In genomic region chr5:142327261-142327660, GRCm38 (mm10) we compare ENCODE assay signal across 8 mouse cellular contexts.
DNase-seq lines count a peak whose midpoint lies in the region; ATAC-seq and TF ChIP-seq lines count a peak whose summit lies in the region.

No protein-coding gene starts in this region.

- no peak overlapping the region for H3ac ChIP-seq in C2C12 (ENCODE audit: control insufficient read depth, insufficient read length, low read depth)

- DNase-seq in kidney, postnatal 10 days, result peak; percentile 27
- DNase-seq in kidney, adult 18-20 months, result no peak
- DNase-seq in NIH3T3 (ENCODE audit: low read depth), result peak; percentile 39
- peak; percentile 46 for DNase-seq in embryo, embryonic 11 days
- peak; percentile 13 to 39 for DNase-seq in natural killer cell, adult 2 months (ENCODE audit: low spot score in 2 of 2)
- no peak for DNase-seq in heart, embryonic 10.5 days (ENCODE audit: low spot score)
- DNase-seq in forebrain, embryonic 14.5 days (ENCODE audit: low spot score), result no peak

- WGBS in heart, embryonic 10.5 days, result 67% methylated on average over 6 of the region's 6 CpGs
- WGBS in forebrain, embryonic 14.5 days, result 73% methylated on average over 6 of the region's 6 CpGs

- H3K79me3 ChIP-seq in C2C12 (ENCODE audit: low read depth), result no peaks in the 10 kb centered on the region

- no peak overlapping the region for H3K4me3 ChIP-seq in C2C12 (ENCODE audit: insufficient read depth, poor library complexity, severe bottlenecking)
- H3K4me3 ChIP-seq in heart, embryonic 10.5 days, result no peak overlapping the region
- H3K4me3 ChIP-seq in forebrain, embryonic 14.5 days (ENCODE audit: low read depth, low read length), result no peak overlapping the region

- H3K9ac ChIP-seq in forebrain, embryonic 14.5 days (ENCODE audit: low read length), result no peak overlapping the region

- ATAC-seq in forebrain, embryonic 14.5 days, result no peak

- H3K4me2 ChIP-seq in forebrain, embryonic 14.5 days (ENCODE audit: low read length), result no peak overlapping the region

- H3K27me3 ChIP-seq in C2C12 (ENCODE audit: control insufficient read depth, insufficient read depth, insufficient read length), result peaks cover 2% of the 10 kb centered on the region
- H3K27me3 ChIP-seq in heart, embryonic 10.5 days (ENCODE audit: insufficient read depth, poor library complexity, severe bottlenecking), result no peaks in the 10 kb centered on the region
- H3K27me3 ChIP-seq in forebrain, embryonic 14.5 days (replicated peaks; ENCODE audit: control insufficient read depth, insufficient read depth, low read length), result no peaks in the 10 kb centered on the region

- H3K36me3 ChIP-seq in C2C12 (ENCODE audit: control insufficient read depth, insufficient read depth), result no peaks in the 10 kb centered on the region
- H3K36me3 ChIP-seq in heart, embryonic 10.5 days, result no peaks in the 10 kb centered on the region
- H3K36me3 ChIP-seq in forebrain, embryonic 14.5 days (ENCODE audit: control insufficient read depth, insufficient read depth, low read length), result no peaks in the 10 kb centered on the region

- no peak overlapping the region for H3K27ac ChIP-seq in heart, embryonic 10.5 days
- H3K27ac ChIP-seq in forebrain, embryonic 14.5 days (ENCODE audit: low read depth, low read length), result no peak overlapping the region

- no peaks in the 10 kb centered on the region for H3K79me2 ChIP-seq in C2C12 (ENCODE audit: control insufficient read depth, insufficient read depth)

- no peaks in the 10 kb centered on the region for H3K9me3 ChIP-seq in heart, embryonic 10.5 days
- H3K9me3 ChIP-seq in forebrain, embryonic 14.5 days (replicated peaks; ENCODE audit: control insufficient read depth, low read length), result no peaks in the 10 kb centered on the region

- H3K4me1 ChIP-seq in heart, embryonic 10.5 days, result no peaks in the 10 kb centered on the region
- H3K4me1 ChIP-seq in forebrain, embryonic 14.5 days (ENCODE audit: control insufficient read depth, insufficient read depth, low read length), result no peaks in the 10 kb centered on the region

- peak; percentile 23 for TF ChIP-seq CTCF in C2C12 (IDR thresholded peaks at IDR 0.05; ENCODE audit: control insufficient read depth, insufficient read depth, insufficient read length)

TF ChIP-seq in C2C12, 6 proteins besides CTCF, POLR2A, EP300 and RAD21:
- TF ChIP-seq MYOG (IDR thresholded peaks at IDR 0.05; ENCODE audit: control insufficient read depth, extremely low read depth, insufficient read length), result no peak
- no peak for TF ChIP-seq USF1 (IDR thresholded peaks at IDR 0.05; ENCODE audit: low read depth)
- TF ChIP-seq FOSL1 (IDR thresholded peaks at IDR 0.05; ENCODE audit: insufficient read depth, low read length, poor library complexity, severe bottlenecking), result no peak
- TF ChIP-seq MYOD1 (IDR thresholded peaks at IDR 0.05; ENCODE audit: control insufficient read depth, insufficient read length, low read depth), result no peak
- no peak for TF ChIP-seq MAX (IDR thresholded peaks at IDR 0.05)
- TF ChIP-seq CEBPB (IDR thresholded peaks at IDR 0.05; ENCODE audit: low read depth), result no peak
TF ChIP-seq in C2C12: peak in this region for 0.

Comparison
In these comparisons a context has a peak if more than half of its experiments do, and no peak if none do; other contexts are left out.
1. DNase-seq: peak in kidney, postnatal 10 days (single experiment), NIH3T3 (single experiment), embryo, embryonic 11 days (single experiment) and natural killer cell, adult 2 months (2 of 2); none in kidney, adult 18-20 months (single experiment), heart, embryonic 10.5 days (single experiment) and forebrain, embryonic 14.5 days (single experiment).